Mouse (Mus musculus) thymus, postnatal 10 days (tissue): ENCODE results near the gene Catsperg2.
A peak's percentile ranks its signal among the peaks of the same experiment; 100 is the strongest.
"Not testable (repeated sequence)": the region's sequence is repeated elsewhere in the genome, so short reads cannot be mapped to it uniquely, and the experiment has no call there.

Source experiments
- DNase-seq, 2 experiments: peaks; one replicate each; pipeline ENCODE4 v3.0.0; 2021; ENCODE audit warnings: low spot score in 2 of 2

Gene Catsperg2

GRCm38 (mm10) chr7:29726860-29727259 is at the start of gene Catsperg2:
Catsperg2 (minus strand) TSS chr7:29727032.
- DNase-seq = not testable (repeated sequence)

GRCm38 (mm10) chr7:29776568-29776967 is 49.7 kb upstream of the Catsperg2 start:
- no peak for DNase-seq

- no peak for DNase-seq
Measured at GRCm38 (mm10) chr7:29774371-29774770, 47.5 kb upstream of the Catsperg2 start.

- no peak for DNase-seq
Measured at GRCm38 (mm10) chr7:29773503-29773902, 46.7 kb upstream of the Catsperg2 start.

GRCm38 (mm10) chr7:29768980-29769379 is 42.1 kb upstream of the Catsperg2 start:
- no peak for DNase-seq

GRCm38 (mm10) chr7:29768090-29768900 is 41.5 kb upstream of the Catsperg2 start, which contains the start of gene Zfp84:
Zfp84 (plus strand) TSS chr7:29768552.
- peak; percentile 81 to 82 for DNase-seq

GRCm38 (mm10) chr7:29767058-29767686 is 40.3 kb upstream of the Catsperg2 start:
- peak; percentile 68 to 76 for DNase-seq

GRCm38 (mm10) chr7:29764702-29765101 is 37.9 kb upstream of the Catsperg2 start:
- DNase-seq = no peak

- no peak for DNase-seq
Measured at GRCm38 (mm10) chr7:29760476-29760875, 33.6 kb upstream of the Catsperg2 start.

GRCm38 (mm10) chr7:29742258-29742657 is 15.4 kb upstream of the Catsperg2 start:
- no peak for DNase-seq

GRCm38 (mm10) chr7:29728055-29728454 is 1.2 kb upstream of the Catsperg2 start:
- DNase-seq = no peak

GRCm38 (mm10) chr7:29725461-29726142 is 1.2 kb downstream of the Catsperg2 start:
- not testable (repeated sequence) for DNase-seq

- not testable (repeated sequence) for DNase-seq
Measured at GRCm38 (mm10) chr7:29708891-29709290, 17.9 kb downstream of the Catsperg2 start.

- DNase-seq = not testable (repeated sequence)
Measured at GRCm38 (mm10) chr7:29695231-29695630, 31.6 kb downstream of the Catsperg2 start.

GRCm38 (mm10) chr7:29681868-29682267 is 45.0 kb downstream of the Catsperg2 start:
- DNase-seq = no peak
